Mouse (Mus musculus) embryo, embryonic 9.5 days (tissue): Measurements from ENCODE around the gene Wdr89.
"Not testable (repeated sequence)": the region's sequence is repeated elsewhere in the genome, so short reads cannot be mapped to it uniquely, and the experiment has no call there.

Experiments used
- DNase-seq: peaks from one replicate; pipeline ENCODE4 v3.0.0-alpha.2; 2017; ENCODE audit errors: extremely low spot score

Wdr89 gene

DNA sequence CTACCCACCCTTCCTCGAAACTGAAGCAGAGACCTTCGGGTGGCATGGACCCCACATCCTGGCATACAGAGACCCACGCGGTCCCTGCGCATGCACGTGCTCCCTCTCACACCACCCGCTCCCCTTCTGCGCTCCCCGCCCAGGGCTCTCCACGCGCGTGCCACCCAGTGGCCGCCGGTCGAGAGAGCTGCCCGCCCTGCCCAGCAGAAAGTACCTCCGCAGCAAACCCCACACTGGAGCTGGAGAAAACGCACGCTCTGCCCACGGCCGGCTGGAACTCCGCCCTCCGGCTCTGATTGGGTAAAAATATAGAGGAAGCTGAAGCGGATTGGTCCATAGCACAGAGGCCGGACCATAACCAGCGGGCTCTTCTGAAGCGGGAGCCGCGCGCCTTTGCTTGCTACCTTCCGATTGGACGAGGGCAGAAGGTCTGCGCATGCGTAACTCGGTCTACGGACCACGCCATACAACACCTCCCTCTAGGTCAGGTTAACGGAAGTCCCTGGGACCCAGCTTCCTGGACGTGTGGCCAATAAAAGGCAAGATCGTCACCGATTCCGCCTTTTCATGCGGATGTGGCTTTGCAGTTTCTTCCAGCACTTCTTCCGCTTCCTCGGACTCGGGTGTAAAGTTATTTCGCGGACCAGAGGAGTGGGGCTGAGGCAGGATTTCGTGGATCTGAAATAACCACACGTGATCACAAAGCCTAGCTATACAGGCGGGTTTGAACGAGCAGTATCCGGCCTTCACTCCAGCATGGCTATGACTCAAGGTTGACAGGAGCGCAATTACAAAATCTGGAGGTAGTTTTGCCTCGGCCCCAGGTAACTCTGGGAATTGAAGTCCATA lies at the start of gene Wdr89:
TSS of gene Wdr89 (minus strand) at position 280 of the 849 bp plus-strand sequence.
- DNase-seq = peak; percentile 95

DNA sequence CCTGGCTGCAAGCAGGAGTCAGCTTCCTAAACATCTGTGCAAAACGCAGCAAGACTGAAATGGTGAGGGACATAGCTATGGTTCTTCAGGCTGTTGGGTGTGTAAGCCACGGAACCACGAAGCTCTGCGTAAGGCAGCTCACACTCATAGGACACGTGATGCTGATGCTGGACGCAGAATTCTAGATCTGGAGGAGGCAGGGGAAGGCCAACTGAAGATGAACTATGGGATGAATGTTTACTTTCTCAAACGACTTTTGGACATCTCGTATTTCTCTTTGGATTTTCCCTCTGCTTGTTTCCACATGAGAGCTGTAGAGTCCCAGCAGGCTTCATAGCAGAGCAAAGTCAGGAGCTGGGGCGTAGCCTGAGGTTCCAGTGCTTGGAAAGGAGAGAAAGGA lies 44.3 kb upstream of the Wdr89 start:
- no peak for DNase-seq

DNA sequence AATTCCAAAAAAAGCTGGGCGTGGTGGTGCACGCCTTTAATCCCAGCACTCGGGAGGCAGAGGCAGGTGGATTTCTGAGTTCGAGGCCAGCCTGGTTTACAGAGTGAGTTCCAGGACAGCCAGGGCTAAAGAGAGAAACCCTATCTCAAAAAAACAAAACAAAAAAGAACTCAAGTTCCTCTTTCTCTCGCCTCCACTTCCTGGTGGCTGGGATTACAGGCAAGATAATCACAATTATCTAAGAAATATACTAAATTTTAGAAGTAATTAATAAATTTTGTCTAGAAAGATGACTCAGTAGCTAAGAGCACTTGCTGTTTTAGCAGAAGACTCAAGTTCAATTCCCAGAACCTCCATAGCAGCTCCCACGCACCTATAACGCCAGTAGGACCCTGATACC lies 43.6 kb upstream of the Wdr89 start:
- DNase-seq = not testable (repeated sequence)

DNA sequence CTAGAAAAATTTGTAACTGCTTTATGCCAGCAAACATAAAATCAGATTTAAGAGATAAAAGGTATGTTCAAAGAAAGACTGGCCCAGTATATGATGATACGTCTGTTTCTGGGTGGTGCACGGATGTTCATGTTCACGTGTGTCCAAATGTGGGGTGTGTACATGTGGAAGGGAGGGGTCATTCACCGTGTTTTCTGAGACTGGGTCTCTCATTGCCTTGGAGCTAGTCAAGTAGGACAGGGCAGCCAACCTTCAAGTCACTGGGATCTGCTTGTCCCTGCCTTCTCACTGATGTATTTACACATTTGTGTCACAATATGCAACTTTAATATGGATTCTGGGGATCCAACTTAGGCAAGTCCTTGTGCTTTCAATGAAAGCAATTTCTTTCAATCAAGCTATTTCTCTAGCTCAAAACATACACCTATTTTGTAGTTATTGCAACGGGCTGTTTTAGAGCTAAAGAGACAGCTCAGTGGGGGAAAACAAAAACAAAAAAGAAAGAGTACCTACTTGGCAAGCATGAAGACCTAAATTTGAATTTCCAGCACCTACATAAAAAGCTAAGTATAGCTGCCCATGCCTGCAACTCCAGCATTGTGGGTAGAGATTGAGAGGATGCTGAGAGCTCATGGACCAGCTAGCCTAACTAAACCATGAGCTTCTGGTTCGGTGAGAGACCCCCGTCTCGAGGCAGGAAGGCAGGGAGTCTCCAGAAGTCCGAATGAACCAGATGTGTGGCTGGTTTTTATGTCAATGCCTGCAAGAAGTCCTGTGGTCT lies 41.4 kb upstream of the Wdr89 start:
- DNase-seq = no peak

DNA sequence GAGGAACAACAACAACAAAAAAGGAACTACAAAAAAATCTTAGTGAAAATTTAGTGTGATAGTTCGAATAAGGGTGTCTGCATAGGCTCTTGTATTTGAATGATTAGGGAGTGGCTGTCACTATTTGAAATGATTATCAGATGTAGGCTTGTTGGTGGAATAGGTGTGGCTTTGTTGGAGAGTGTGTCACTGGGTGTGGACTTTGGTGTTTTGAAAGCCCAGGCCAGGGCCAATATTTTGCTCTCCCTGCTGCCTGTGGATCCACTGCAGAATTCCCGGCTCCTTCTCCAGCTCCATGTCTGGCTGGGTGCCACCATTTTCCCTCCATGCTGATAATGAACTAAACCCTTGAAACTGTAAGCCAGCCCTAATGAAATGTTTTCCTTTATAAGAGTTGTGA lies 40.2 kb upstream of the Wdr89 start:
- DNase-seq = no peak

- no peak for DNase-seq
Observed at GRCm38 (mm10) chr12:75706670-75707069, 37.3 kb upstream of the Wdr89 start.

DNA sequence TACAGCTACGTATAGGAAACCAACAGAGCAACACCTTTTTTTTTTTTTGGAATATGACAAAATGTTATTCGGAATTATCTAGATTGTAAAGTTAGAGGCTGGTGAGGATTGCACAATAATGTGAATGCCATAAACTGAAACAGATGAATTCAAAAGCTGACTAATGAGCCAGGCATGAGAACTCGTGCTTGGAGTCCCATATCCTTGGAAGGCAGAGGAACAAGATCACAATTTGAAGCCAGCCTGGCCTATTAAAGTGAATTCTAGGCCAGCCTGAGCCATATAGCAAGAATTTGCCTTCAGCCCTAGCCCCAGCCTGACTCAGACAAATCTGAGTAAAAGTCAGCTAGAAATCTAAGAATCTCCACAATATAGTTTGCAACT lies 33.4 kb upstream of the Wdr89 start:
- DNase-seq = no peak

DNA sequence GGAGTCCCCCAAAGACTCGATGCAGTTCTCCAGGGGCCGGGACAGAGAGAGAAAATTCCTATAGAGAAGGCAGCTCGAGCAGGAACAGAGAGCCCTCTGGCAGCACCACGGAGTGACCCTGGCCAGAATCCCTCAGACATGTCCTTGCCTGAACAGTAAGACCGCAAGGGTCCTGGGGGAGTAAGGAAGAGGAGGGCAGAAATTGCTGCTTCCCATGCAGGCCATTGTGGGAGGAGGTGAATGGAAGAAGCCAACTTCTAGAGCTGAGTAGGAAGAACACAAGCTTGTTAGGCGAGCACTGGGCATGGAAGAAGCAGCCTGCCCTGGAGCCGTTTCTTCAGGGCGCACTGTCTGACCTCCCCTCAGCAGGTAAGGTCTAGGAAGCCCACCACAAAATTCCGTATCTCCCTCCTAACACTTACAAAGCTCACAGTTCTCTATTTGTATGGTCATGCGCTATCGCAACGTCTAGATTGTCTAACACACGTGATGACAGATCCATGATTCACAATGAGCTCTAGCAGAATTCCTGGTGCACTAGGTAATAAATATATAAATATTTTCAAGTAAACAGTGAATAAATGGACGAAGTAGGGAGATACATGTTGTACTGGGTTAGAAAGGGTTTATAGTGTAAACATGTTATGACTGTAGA lies 32.9 kb upstream of the Wdr89 start:
- no peak for DNase-seq

GRCm38 (mm10) chr12:75701173-75702083 lies 32.1 kb upstream of the Wdr89 start:
- peak; percentile 42 for DNase-seq

GRCm38 (mm10) chr12:75698692-75699091 lies 29.4 kb upstream of the Wdr89 start:
- no peak for DNase-seq

GRCm38 (mm10) chr12:75695845-75696244 lies 26.5 kb upstream of the Wdr89 start:
- not testable (repeated sequence) for DNase-seq

DNA sequence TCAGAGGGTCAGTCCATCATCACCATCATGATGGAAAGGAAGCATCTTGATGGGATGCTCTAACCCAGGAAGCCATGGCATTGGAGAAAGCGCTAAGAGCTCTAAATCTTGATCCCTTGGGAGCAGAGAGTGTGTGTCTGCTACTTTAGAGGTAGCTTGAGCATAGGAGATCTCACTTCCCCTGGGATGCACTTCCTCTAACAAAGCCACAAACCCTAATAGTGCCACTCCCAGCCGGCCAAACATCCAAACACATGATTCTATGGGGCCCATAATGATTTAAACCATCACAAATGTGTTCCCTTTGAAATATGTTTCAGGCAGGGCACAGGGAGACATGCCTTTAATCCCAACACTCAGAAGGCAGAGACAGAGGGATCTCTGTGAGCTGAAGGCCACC lies 19.7 kb upstream of the Wdr89 start:
- no peak for DNase-seq

- DNase-seq = no peak
Observed at GRCm38 (mm10) chr12:75687314-75687713, 18.0 kb upstream of the Wdr89 start.

GRCm38 (mm10) chr12:75684026-75684425 lies 14.7 kb upstream of the Wdr89 start:
- DNase-seq = not testable (repeated sequence)

GRCm38 (mm10) chr12:75683598-75683997 lies 14.3 kb upstream of the Wdr89 start:
- no peak for DNase-seq

DNA sequence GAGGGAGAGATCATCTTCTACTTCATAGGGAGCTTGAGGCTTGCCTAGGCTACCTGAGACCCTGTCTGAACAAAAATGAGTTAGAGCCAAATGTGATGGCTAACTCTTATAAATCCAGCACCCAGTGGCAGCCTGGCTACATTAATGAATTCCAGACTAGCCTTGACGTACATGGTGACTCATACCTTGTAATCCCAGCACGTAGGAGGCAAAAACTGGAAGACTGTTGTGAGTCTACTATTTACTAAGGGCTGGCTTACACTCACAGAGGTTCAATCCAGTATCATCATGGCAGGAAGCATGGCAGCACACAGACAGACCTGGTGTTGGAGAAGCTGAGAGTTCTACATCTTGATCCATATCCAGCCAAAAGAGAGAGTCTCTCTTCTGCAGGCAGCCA lies 13.5 kb upstream of the Wdr89 start:
- no peak for DNase-seq

DNA sequence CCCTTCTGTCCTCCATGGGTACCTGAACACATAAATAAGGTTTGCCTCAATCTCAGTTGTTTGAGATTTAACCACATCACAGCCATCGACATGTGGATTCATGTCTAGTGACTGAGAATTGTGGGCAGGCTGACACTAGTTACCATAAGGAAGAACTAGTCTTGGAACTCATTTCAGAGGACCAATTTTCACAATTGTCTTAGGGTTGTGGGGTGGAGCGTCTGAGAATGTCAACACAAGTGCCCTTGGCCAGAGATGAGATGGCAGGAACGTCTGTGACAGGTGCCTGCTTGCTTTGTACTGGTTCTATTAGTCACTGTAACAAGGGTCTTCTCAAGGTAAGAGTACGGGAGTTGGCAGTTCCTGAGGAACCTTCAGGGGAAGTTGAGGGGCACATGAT lies 11.8 kb upstream of the Wdr89 start:
- DNase-seq = no peak

GRCm38 (mm10) chr12:75678393-75678792 lies 9.1 kb upstream of the Wdr89 start:
- DNase-seq = no peak

- DNase-seq = no peak
Observed at GRCm38 (mm10) chr12:75672630-75673029, 3.3 kb upstream of the Wdr89 start.

GRCm38 (mm10) chr12:75671759-75672315 lies 2.5 kb upstream of the Wdr89 start:
- no peak for DNase-seq

GRCm38 (mm10) chr12:75670611-75671010 lies 1.3 kb upstream of the Wdr89 start:
- no peak for DNase-seq
